Mouse (Mus musculus) ES-E14 (cell line): ENCODE data around the gene Olfr288.

Source experiments
- CHD2 ChIP-seq: IDR thresholded peaks from 2 replicates; pipeline ENCODE4 v1.6.1; 2014; ENCODE audit warnings: mild to moderate bottlenecking, low read depth, low read length, inconsistent platforms
- HCFC1 ChIP-seq: IDR thresholded peaks from 2 replicates; pipeline ENCODE4 v1.6.1; 2012; ENCODE audit warnings: low read length, inconsistent platforms, borderline replicate concordance; ENCODE audit not compliant: insufficient read depth
- MAFK ChIP-seq: IDR thresholded peaks from 2 replicates; pipeline ENCODE4 v1.6.1; 2014; ENCODE audit warnings: mild to moderate bottlenecking, low read depth, low read length, inconsistent platforms; ENCODE audit not compliant: insufficient read depth
- ZC3H11A ChIP-seq: IDR thresholded peaks from 2 replicates; pipeline ENCODE4 v1.6.1; 2012; ENCODE audit warnings: low read depth, mild to moderate bottlenecking, inconsistent platforms, low read length, borderline replicate concordance
- ZNF384 ChIP-seq: IDR thresholded peaks from 2 replicates; pipeline ENCODE4 v1.6.1; 2012; ENCODE audit warnings: low read depth, low read length, inconsistent platforms

DNA sequence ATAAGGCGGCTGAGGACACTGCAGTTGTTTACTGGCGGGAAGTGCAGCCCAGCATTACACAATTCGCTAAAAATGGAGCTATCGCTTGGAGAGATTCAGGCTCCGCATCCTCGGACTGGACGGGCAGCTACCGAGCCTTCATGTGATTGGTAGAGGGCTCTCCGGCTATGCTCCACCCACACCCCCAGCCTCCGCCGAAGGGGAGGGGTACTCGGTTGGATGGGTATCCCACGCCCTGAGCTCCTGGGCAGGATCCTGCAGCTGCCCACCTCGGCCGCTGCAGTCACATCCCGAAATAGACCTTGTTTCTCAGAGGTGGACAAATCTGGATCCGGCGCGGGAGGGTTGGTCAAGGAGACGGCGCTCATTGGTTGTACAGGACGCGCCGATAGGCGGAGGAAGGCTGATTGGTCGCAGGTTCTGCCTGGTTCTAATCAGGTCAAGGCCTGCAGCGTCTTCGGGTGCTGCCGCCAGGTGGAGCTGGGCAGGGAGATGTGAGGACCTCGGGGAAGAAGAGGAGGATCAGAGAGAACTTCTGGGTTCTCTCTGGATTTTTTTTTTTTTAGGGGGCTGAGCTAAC lies 14.1 kb downstream of the Olfr288 start:
- peak; percentile 78 for TF ChIP-seq ZNF384
- TF ChIP-seq HCFC1: no peak
- no peak for TF ChIP-seq MAFK
- TF ChIP-seq CHD2: no peak
- TF ChIP-seq ZC3H11A: peak; percentile 55; the same call in 1 of the 2 replicates
